Mouse (Mus musculus) heart, postnatal 0 days (tissue): Measurements from ENCODE around the gene Ilf3. TPM values are rescaled to one million over a fixed set of nuclear protein-coding genes. Genes with fewer than 3 reads are reported as not detected.
"Not testable (repeated sequence)": the region's sequence is repeated elsewhere in the genome, so short reads cannot be mapped to it uniquely, and the experiment has no call there.

Experiments
- ATAC-seq: fragments of 200-750 bp; cut with Nextera tagmentation; 2 replicates; pipeline ENCODE4 v1.8.0; 2017; ENCODE audit warnings: low read depth, moderate number of reproducible peaks, moderate library complexity; ENCODE audit not compliant: insufficient read depth
- DNase-seq: peaks from one replicate; pipeline ENCODE4 v3.0.0-alpha.2; 2016; ENCODE audit warnings: low spot score
- H3K27ac ChIP-seq: fragments of 300-500 bp; sonication (generic); 2 replicates; pipeline ENCODE4 v1.5.1; 2014; ENCODE audit warnings: low read depth, mild to moderate bottlenecking
- H3K27me3 ChIP-seq: fragments of 300-500 bp; sonication (generic); 2 replicates; pipeline ENCODE4 v1.6.1; 2014; ENCODE audit warnings: low read length, mixed read lengths; ENCODE audit not compliant: control insufficient read depth, insufficient read depth
- H3K36me3 ChIP-seq: fragments of 300-500 bp; sonication (generic); replicated peaks from 2 replicates; pipeline ENCODE4 v1.6.1; 2014; ENCODE audit warnings: low read length, mixed read lengths; ENCODE audit not compliant: control insufficient read depth, insufficient read depth
- H3K4me1 ChIP-seq: fragments of 300-500 bp; sonication (generic); 2 replicates; pipeline ENCODE4 v1.6.1; 2014; ENCODE audit warnings: antibody characterized with exemption; ENCODE audit not compliant: control insufficient read depth, insufficient read depth
- H3K4me2 ChIP-seq: fragments of 300-500 bp; sonication (generic); 2 replicates; pipeline ENCODE4 v1.6.1; 2014; ENCODE audit warnings: low read depth, mild to moderate bottlenecking, low read length, moderate library complexity
- H3K4me3 ChIP-seq: fragments of 300-500 bp; sonication (generic); 2 replicates; pipeline ENCODE4 v1.5.1; 2014; ENCODE audit warnings: low read depth, low read length
- H3K9ac ChIP-seq: fragments of 300-500 bp; sonication (generic); replicated peaks from 2 replicates; pipeline ENCODE4 v1.6.1; 2014; ENCODE audit warnings: low read depth, low read length, mixed read lengths
- H3K9me3 ChIP-seq: fragments of 300-500 bp; sonication (generic); replicated peaks from 2 replicates; pipeline ENCODE4 v1.6.1; 2016; ENCODE audit warnings: low read length; ENCODE audit not compliant: control insufficient read depth
- CTCF ChIP-seq: IDR thresholded peaks from 2 replicates; pipeline ENCODE4 v1.5.1; 2016; ENCODE audit warnings: antibody characterized with exemption, control low read depth, low read depth
- EP300 ChIP-seq: IDR thresholded peaks from 2 replicates; pipeline ENCODE4 v1.6.1; 2016; ENCODE audit warnings: antibody characterized with exemption, low read depth
- WGBS: fragments of 180-500 bp; shearing (Covaris S2); extraction: QIAGEN DNeasy Blood & Tissue Kit; methylation state at CpG from one replicate; pipeline ENCODE4 v1.1.7; 2014; 5-methylcytosine and 5-hydroxymethylcytosine counted together
- polyA plus RNA-seq: library from polyadenylated mRNA; unstranded; fragments of >200 nt; fragmentation: Nextera tagmentation; extraction: Ambion mirVana; gene quantifications from 2 replicates; pipeline ENCODE4 v1.2.1, GENCODE M21; 2015
- total RNA-seq: library from RNA; depleted of rRNA; stranded (reverse); fragments of >200 nt; gene quantifications from 2 replicates; pipeline ENCODE4 v1.2.3, GENCODE M21; 2014; ENCODE audit warnings: low replicate concordance

Gene Ilf3
- total and polyA plus RNA-seq, 2 experiments from 2014 or later = 34.7 to 58.4 TPM

- Histone ChIP-seq H3K27ac (peak overlapping the region; percentile 79), H3K4me2 (peak overlapping the region; percentile 81), H3K4me3 (peak overlapping the region; percentile 85), H3K27me3 (no peaks in the 10 kb centered on the region), H3K9ac (peak overlapping the region; percentile 71), H3K9me3 (no peaks in the 10 kb centered on the region), H3K4me1 (peaks cover 11% of the 10 kb centered on the region), H3K36me3 (no peaks in the 10 kb centered on the region)
- no peak for TF ChIP-seq CTCF
- TF ChIP-seq EP300 = no peak
- DNase-seq (no peak), ATAC-seq (no peak)
- 7% methylated on average over 6 of the region's 6 CpGs for WGBS
These were observed 46.2 kb upstream of the Ilf3 start for GRCm38 (mm10) chr9:21321513-21321835.

- H3K4me3 ChIP-seq = peak overlapping the region; percentile 85
- H3K27ac ChIP-seq = peak overlapping the region; percentile 79
- DNase-seq = no peak
- H3K9ac ChIP-seq = peak overlapping the region; percentile 71; the same call in 1 of the 2 replicates
- 57% methylated on average over 19 of the region's 19 CpGs for WGBS
- peaks cover 13% of the 10 kb centered on the region for H3K4me1 ChIP-seq
- peak overlapping the region; percentile 81 for H3K4me2 ChIP-seq
- no peak for ATAC-seq
- no peaks in the 10 kb centered on the region for H3K9me3 ChIP-seq
- no peaks in the 10 kb centered on the region for H3K36me3 ChIP-seq
- TF ChIP-seq EP300 = no peak
- no peak for TF ChIP-seq CTCF
- no peaks in the 10 kb centered on the region for H3K27me3 ChIP-seq
These were observed 45.3 kb upstream of the Ilf3 start for GRCm38 (mm10) chr9:21322211-21322916.

- not testable (repeated sequence) for ATAC-seq, H3K9ac ChIP-seq, DNase-seq, H3K27me3 ChIP-seq, H3K4me2 ChIP-seq, H3K4me3 ChIP-seq, H3K36me3 ChIP-seq, H3K27ac ChIP-seq, H3K9me3 ChIP-seq
- peaks cover 16% of the 10 kb centered on the region for H3K4me1 ChIP-seq
- WGBS = 85% methylated on average over 8 of the region's 8 CpGs
These were observed 44.8 kb upstream of the Ilf3 start for GRCm38 (mm10) chr9:21322917-21323297.

GRCm38 (mm10) chr9:21324269-21324668 is 43.4 kb upstream of the Ilf3 start:
- H3K4me3 ChIP-seq = no peak overlapping the region
- H3K4me2 ChIP-seq = no peak overlapping the region
- peaks cover 21% of the 10 kb centered on the region for H3K4me1 ChIP-seq
- no peak overlapping the region for H3K9ac ChIP-seq
- no peak for DNase-seq
- H3K9me3 ChIP-seq = no peaks in the 10 kb centered on the region
- TF ChIP-seq CTCF (no peak), EP300 (no peak)
- no peaks in the 10 kb centered on the region for H3K27me3 ChIP-seq
- H3K27ac ChIP-seq = no peak overlapping the region
- ATAC-seq = no peak
- no peaks in the 10 kb centered on the region for H3K36me3 ChIP-seq
- WGBS = 72% methylated on average over 11 of the region's 11 CpGs

GRCm38 (mm10) chr9:21327569-21327968 is 40.1 kb upstream of the Ilf3 start:
- no peak overlapping the region for H3K9ac ChIP-seq
- DNase-seq (no peak), ATAC-seq (no peak)
- peak overlapping the region; percentile 2; the same call in 1 of the 2 replicates for H3K4me2 ChIP-seq
- H3K27me3 ChIP-seq = no peaks in the 10 kb centered on the region
- no peak overlapping the region for H3K4me3 ChIP-seq
- TF ChIP-seq EP300 (no peak), CTCF (no peak)
- H3K36me3 ChIP-seq = no peaks in the 10 kb centered on the region
- H3K4me1 ChIP-seq = peaks cover 31% of the 10 kb centered on the region
- WGBS = 74% methylated on average over 3 of the region's 3 CpGs
- H3K9me3 ChIP-seq = no peaks in the 10 kb centered on the region
- peak overlapping the region; percentile 68; the same call in 1 of the 2 replicates for H3K27ac ChIP-seq

GRCm38 (mm10) chr9:21328041-21328440 is 39.6 kb upstream of the Ilf3 start:
- H3K27me3 ChIP-seq = no peaks in the 10 kb centered on the region

More at GRCm38 (mm10) chr9:21328041-21328440, 39.6 kb upstream of the Ilf3 start:
- WGBS = 71% methylated on average over 3 of the region's 3 CpGs
- Histone ChIP-seq H3K4me1 (peaks cover 33% of the 10 kb centered on the region), H3K27ac (peak overlapping the region; percentile 68; the same call in 1 of the 2 replicates), H3K4me3 (no peak overlapping the region), H3K9ac (no peak overlapping the region), H3K9me3 (no peaks in the 10 kb centered on the region), H3K4me2 (no peak overlapping the region), H3K36me3 (no peaks in the 10 kb centered on the region)
- DNase-seq = no peak
- TF ChIP-seq EP300 (no peak), CTCF (no peak)
- ATAC-seq = no peak
